Comparison of ENCODE assay signal across 21 mouse cellular contexts in the genomic region with DNA sequence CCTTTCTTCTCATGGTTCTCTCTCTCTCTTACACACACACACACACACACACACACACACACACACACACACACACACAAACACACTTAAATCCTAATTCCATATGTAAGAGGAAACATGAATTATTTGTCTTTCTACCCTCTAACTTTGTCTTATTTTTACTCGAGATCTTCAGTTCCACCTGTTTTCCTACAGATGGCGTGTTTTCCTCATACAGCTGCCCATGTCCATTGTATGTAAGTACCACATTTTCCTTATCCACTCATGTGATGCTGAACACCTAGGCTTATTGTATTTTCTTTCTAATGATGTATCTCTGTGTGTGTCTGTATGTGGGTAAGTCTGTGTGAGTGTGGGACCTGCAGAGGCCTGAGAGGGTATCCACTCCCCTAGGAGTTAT.
A peak's percentile ranks its signal among the peaks of the same experiment; 100 is the strongest.
DNase-seq lines count a peak whose midpoint lies in the region; ATAC-seq and TF ChIP-seq lines count a peak whose summit lies in the region.
"Had no signal": no experiment of that assay in that cellular context is flagged by ENCODE, and none has a peak within 500 bp of the region (broad histone marks: within the 10 kb centered on the region; RNA-seq: fewer than 3 reads in every experiment).

No protein-coding gene starts in this region.

- H3K27me3 ChIP-seq in forebrain, postnatal 0 days (ENCODE audit: insufficient read depth, low read length): no peaks in the 10 kb centered on the region
- H3K27me3 ChIP-seq in forebrain, embryonic 12.5 days: no peaks in the 10 kb centered on the region
- no peaks in the 10 kb centered on the region for H3K27me3 ChIP-seq in kidney, postnatal 0 days (ENCODE audit: insufficient read depth, low read length)
- H3K27me3 ChIP-seq in Patski: no peaks in the 10 kb centered on the region

- no peaks in the 10 kb centered on the region for H3K4me1 ChIP-seq in forebrain, postnatal 0 days (ENCODE audit: insufficient read depth)
- no peaks in the 10 kb centered on the region for H3K4me1 ChIP-seq in forebrain, embryonic 12.5 days
- no peaks in the 10 kb centered on the region for H3K4me1 ChIP-seq in kidney, postnatal 0 days (replicated peaks; ENCODE audit: insufficient read depth, low read length)
- H3K4me1 ChIP-seq: forebrain, embryonic 10.5 days; limb, embryonic 10.5 days had no signal

- no peaks in the 10 kb centered on the region for H3K36me3 ChIP-seq in forebrain, postnatal 0 days (ENCODE audit: insufficient read depth)
- H3K36me3 ChIP-seq in forebrain, embryonic 12.5 days (replicated peaks): no peaks in the 10 kb centered on the region
- H3K36me3 ChIP-seq in kidney, postnatal 0 days (ENCODE audit: insufficient read depth, low read length): no peaks in the 10 kb centered on the region
- H3K36me3 ChIP-seq: forebrain, embryonic 10.5 days; limb, embryonic 10.5 days had no signal

- no peak overlapping the region for H3K4me2 ChIP-seq in forebrain, postnatal 0 days (ENCODE audit: low read depth)
- no peak overlapping the region for H3K4me2 ChIP-seq in forebrain, embryonic 12.5 days
- H3K4me2 ChIP-seq in kidney, postnatal 0 days (ENCODE audit: low read length): no peak overlapping the region
- H3K4me2 ChIP-seq: hindbrain, embryonic 14.5 days had no signal

- H3K27ac ChIP-seq in forebrain, postnatal 0 days (ENCODE audit: low read depth, low read length): no peak overlapping the region
- H3K27ac ChIP-seq in forebrain, embryonic 12.5 days: no peak overlapping the region
- H3K27ac ChIP-seq in kidney, postnatal 0 days: no peak overlapping the region
- H3K27ac ChIP-seq: forebrain, embryonic 10.5 days; hindbrain, embryonic 14.5 days; limb, embryonic 10.5 days had no signal

- CTCF ChIA-PET in Patski (lab: Charles Lee): no interaction called here

- no peak overlapping the region for H3K4me3 ChIP-seq in forebrain, postnatal 0 days (ENCODE audit: low read depth, low read length)
- H3K4me3 ChIP-seq in forebrain, embryonic 12.5 days (replicated peaks): no peak overlapping the region
- H3K4me3 ChIP-seq in kidney, postnatal 0 days (replicated peaks; ENCODE audit: low read depth, low read length): no peak overlapping the region
- H3K4me3 ChIP-seq: forebrain, embryonic 10.5 days; limb, embryonic 10.5 days had no signal

- no peak overlapping the region for H3K9ac ChIP-seq in forebrain, postnatal 0 days
- H3K9ac ChIP-seq in forebrain, embryonic 12.5 days: no peak overlapping the region
- no peak overlapping the region for H3K9ac ChIP-seq in kidney, postnatal 0 days (ENCODE audit: low read depth, low read length)
- H3K9ac ChIP-seq: hindbrain, embryonic 14.5 days; liver, postnatal 0 days had no signal

- no peak for ATAC-seq in forebrain, postnatal 0 days
- no peak for ATAC-seq in forebrain, embryonic 12.5 days (ENCODE audit: low FRiP score)
- no peak for ATAC-seq in kidney, postnatal 0 days (replicated peaks; ENCODE audit: low FRiP score, low read depth)
- ATAC-seq in Patski: no peak
- ATAC-seq: activated CD4-positive, CD25-positive, alpha-beta regulatory T cell, adult 4 months; liver, postnatal 0 days had no signal

- no peak for DNase-seq in forebrain, postnatal 0 days
- DNase-seq in kidney, postnatal 0 days (ENCODE audit: low spot score): peak; percentile 12
- DNase-seq in kidney, postnatal 10 days: no peak
- DNase-seq in 416B (ENCODE audit: low read depth): peak; percentile 14
- DNase-seq in Patski (ENCODE audit: low read depth, low spot score): no peak
- DNase-seq in right cerebral cortex, postnatal 14 days: no peak
- DNase-seq: adrenal gland, postnatal 10 days; B cell, adult 2 months; cerebellum, adult 11 months; cerebellum, postnatal 14 days; gastrocnemius, postnatal 25 days; kidney, adult 11 months; liver, postnatal 0 days; lung, postnatal 36 days; right cerebral cortex, adult 18-20 months; thymus, postnatal 36 days had no signal

- 43% methylated on average over 2 of the region's 2 CpGs for WGBS in forebrain, postnatal 0 days
- WGBS in forebrain, embryonic 12.5 days: 55% methylated on average over 2 of the region's 2 CpGs
- WGBS in kidney, postnatal 0 days: 45% methylated on average over 2 of the region's 2 CpGs

- no peaks in the 10 kb centered on the region for H3K9me3 ChIP-seq in forebrain, postnatal 0 days (ENCODE audit: low read length)
- no peaks in the 10 kb centered on the region for H3K9me3 ChIP-seq in forebrain, embryonic 12.5 days
- H3K9me3 ChIP-seq in kidney, postnatal 0 days (replicated peaks; ENCODE audit: low read length): no peaks in the 10 kb centered on the region
- H3K9me3 ChIP-seq: forebrain, embryonic 10.5 days; limb, embryonic 10.5 days had no signal

- peak; percentile 44 for TF ChIP-seq CTCF in forebrain, postnatal 0 days (IDR thresholded peaks at IDR 0.05; ENCODE audit: low read depth)
- TF ChIP-seq CTCF in kidney, postnatal 0 days (IDR thresholded peaks at IDR 0.05; ENCODE audit: low read depth): peak; percentile 63
- peak; percentile 58 for TF ChIP-seq CTCF in Patski (IDR thresholded peaks at IDR 0.05)

- POLR2A ChIA-PET in Patski (lab: Charles Lee): no interaction called here

- in situ Hi-C loops in Patski (cut with MboI; ENCODE audit: low pct_unique_long_range_greater_than_20kb): loop anchor here (5.0 kb wide), 1 partner anchor 225 kb away; no protein-coding TSS in a partner anchor

Comparison
In these comparisons a context has a peak if more than half of its experiments do, and no peak if none do; other contexts are left out.
1. DNase-seq: peak in kidney, postnatal 0 days (single experiment) and 416B (single experiment); none in forebrain, postnatal 0 days (single experiment), kidney, postnatal 10 days (single experiment), Patski (single experiment) and right cerebral cortex, postnatal 14 days (single experiment).
2. Peak in every context shown above with its lines, with median percentiles within 50 percentile points of each other: CTCF ChIP-seq.